Mouse (Mus musculus) lung, postnatal 36 days (tissue): ENCODE results near the gene Serpina1b.
"Not testable (repeated sequence)": the region's sequence is repeated elsewhere in the genome, so short reads cannot be mapped to it uniquely, and the experiment has no call there.

ENCODE experiments used
- DNase-seq: peaks from one replicate; pipeline ENCODE4 v3.0.0; 2022; ENCODE audit warnings: mixed read lengths

Gene Serpina1b

GRCm38 (mm10) chr12:103830273-103830672 is at the start of gene Serpina1b:
TSS of gene Serpina1b (minus strand) at chr12:103830373.
- DNase-seq = not testable (repeated sequence)

- DNase-seq = not testable (repeated sequence)
Measured at GRCm38 (mm10) chr12:103866873-103867272, 36.7 kb upstream of the Serpina1b start.

DNA sequence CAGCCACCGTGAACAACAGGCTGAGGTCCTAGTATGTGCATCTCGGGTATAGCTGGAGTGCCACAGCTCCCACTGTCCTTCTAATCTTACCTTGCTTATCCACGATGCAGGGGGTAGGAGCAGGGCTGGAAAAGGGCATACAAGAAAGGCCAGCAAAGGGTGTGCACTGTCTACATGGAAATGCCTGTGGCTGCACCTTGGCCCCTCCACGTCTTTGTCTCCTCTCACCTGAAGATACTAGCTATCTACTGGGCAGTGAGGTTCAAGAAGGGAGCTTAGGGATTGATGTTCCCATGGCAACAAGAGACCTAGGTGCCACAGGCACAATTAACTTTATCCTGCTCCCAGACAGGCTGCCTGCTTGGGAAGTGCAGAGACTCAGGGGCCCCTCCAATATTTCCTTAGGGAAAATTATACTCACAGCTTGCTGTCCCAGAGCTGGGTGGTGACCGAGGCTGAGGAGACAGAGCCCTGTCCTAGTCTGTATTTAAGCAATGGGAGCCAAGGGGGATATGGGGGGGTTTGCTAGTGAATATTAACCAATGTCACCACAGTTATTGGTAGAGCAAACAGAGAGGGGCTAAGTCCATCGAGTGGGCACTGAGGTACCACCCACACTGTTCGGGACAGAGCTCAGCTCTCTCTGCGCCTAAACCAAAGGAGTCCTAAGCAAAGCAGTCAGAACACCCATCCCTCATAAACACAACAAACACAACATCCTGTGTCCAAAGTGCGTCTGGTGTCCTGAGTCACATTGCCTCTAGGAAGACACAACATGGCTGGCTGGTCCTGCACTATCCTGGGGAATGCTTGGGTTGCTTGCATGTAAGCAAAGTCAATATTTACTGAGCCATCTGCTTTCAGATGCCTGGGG is 33.2 kb upstream of the Serpina1b start, which contains the start of gene Serpina1a:
TSS of gene Serpina1a (minus strand) at position 462 of the 874 bp plus-strand sequence.
- not testable (repeated sequence) for DNase-seq

DNA sequence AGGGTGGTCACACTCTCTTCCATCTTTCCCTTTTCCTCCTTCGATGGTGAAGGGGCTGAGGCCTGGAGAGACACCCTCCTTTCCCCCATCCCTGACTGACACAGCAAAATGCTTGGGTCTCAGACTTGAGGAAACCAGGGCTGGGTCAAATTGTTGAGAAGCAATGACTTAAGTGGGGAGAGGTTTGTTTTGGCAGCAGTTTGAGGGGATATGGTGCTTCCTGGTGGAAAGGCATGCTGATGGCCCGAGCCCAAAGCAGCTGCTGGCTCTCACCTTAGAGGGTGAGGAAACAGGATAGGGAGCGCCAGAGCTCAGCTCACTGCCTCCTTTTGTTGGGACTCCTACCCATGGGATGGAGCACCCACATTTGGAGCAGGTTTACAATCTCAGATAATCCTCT is 30.8 kb upstream of the Serpina1b start:
- no peak for DNase-seq

- DNase-seq = not testable (repeated sequence)
Measured at GRCm38 (mm10) chr12:103860571-103860970, 30.4 kb upstream of the Serpina1b start.

DNA sequence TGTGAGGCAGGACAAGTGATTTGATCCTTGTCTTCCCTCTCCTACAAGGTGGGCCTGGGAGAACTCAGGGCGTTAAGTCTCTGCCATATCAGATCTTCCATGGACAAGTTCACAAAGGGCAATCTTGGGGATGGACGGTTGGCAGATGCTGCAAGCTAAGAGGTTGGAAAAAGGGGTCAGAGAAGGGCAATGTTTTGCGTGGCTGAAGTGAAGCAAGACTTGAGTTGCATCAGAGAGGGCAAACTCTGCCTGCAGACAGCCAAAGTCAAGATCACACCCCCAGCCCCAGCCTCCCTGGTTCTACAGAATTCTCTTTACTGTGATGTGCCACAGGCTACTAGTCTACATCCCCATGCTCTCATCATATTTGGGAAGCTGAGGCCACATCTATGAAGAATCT is 29.4 kb upstream of the Serpina1b start:
- DNase-seq = not testable (repeated sequence)

DNA sequence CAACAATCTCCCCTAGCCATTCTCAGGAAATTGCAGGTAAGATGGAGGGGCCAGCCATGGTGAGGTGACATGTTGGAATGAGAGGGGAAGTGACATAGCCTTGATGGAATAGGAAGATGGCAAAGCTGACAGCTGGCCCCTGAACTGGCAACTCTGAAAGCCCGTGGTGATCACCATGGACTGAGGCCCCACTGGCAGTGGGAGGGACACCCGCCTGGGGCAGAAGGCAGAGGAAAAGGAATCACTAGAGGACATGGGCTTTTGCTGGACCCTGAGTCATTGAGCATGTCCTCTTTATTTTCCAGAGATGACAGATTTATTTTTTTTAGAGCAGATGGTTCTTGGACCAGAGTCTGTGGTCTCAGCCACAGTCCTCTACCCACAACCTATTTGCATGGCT is 22.9 kb upstream of the Serpina1b start:
- not testable (repeated sequence) for DNase-seq

GRCm38 (mm10) chr12:103827661-103828372 is 2.4 kb downstream of the Serpina1b start:
- DNase-seq = not testable (repeated sequence)

- peak; percentile 34 for DNase-seq
Measured at GRCm38 (mm10) chr12:103823826-103824225, 6.3 kb downstream of the Serpina1b start.

- DNase-seq = not testable (repeated sequence)
Measured at GRCm38 (mm10) chr12:103773246-103773851, 56.8 kb downstream of the Serpina1b start, which contains the start of gene Serpina1d. TSS of gene Serpina1d (minus strand) at chr12:103773592.

GRCm38 (mm10) chr12:103770597-103770996 is 59.6 kb downstream of the Serpina1b start:
- DNase-seq = peak; percentile 12

DNA sequence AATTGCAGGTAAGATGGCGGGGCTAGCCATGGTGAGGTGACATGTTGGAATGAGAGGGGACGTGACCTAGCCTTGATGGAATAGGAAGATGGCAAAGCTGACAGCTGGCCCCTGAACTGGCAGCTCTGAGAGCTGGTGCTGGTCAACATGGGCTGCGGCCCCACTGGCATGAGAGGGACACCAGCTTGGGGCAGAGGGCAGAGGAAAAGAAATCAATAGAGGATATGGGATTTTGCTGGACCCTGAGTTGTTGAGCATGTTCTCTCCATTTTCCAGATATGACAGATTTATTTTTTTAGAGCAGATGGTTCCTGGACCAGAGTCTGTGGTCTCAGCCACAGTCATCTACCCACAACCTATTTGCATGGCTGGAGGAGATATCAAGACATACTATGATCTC is 67.1 kb downstream of the Serpina1b start:
- not testable (repeated sequence) for DNase-seq

- not testable (repeated sequence) for DNase-seq
Measured at GRCm38 (mm10) chr12:103760316-103760715, 69.9 kb downstream of the Serpina1b start.

DNA sequence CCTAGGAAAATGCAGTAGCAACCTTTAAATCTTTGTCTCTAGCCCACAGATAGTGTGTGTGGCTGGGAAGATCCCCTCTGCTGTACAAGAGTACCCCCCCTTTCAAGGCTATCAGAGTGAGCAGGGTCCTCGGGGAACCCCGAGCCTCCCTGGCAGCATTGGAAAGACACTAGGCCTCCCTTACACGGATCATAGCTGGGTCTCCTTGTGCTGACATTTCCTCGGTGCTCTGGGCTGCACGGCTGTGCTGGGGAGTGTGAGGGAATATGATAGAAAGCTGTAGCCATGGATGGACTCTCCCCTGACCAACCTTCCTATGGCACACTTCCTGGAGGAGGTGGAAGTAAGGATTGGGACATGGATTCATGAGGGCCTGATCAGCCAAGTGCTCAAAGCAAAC is 84.2 kb downstream of the Serpina1b start:
- not testable (repeated sequence) for DNase-seq

- DNase-seq = not testable (repeated sequence)
Measured at GRCm38 (mm10) chr12:103737791-103738580, 92.2 kb downstream of the Serpina1b start.

DNA sequence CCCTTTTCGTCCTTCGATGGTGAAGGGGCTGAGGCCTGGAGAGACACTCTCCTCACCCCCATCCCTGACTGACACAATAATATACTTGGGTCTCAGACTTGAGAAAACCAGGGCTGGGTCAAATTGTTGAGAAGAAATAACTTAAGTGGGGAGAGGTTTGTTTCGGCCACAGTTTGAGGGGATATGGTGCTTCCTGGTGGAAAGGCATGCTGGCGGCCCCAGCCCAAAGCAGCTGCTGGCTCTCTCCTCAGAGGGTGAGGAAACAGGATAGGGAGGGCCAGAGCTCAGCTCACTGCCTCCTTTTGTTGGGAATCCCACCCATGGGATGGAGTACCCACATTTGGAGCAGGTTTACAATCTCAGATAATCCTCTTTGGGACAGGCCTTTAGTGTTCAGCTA is 94.6 kb downstream of the Serpina1b start:
- peak; percentile 4 for DNase-seq

- peak; percentile 21 for DNase-seq
Measured at GRCm38 (mm10) chr12:103735101-103735500, 95.1 kb downstream of the Serpina1b start.

- peak; percentile 25 for DNase-seq
Measured at GRCm38 (mm10) chr12:103711537-103711936, 118.6 kb downstream of the Serpina1b start.

DNA sequence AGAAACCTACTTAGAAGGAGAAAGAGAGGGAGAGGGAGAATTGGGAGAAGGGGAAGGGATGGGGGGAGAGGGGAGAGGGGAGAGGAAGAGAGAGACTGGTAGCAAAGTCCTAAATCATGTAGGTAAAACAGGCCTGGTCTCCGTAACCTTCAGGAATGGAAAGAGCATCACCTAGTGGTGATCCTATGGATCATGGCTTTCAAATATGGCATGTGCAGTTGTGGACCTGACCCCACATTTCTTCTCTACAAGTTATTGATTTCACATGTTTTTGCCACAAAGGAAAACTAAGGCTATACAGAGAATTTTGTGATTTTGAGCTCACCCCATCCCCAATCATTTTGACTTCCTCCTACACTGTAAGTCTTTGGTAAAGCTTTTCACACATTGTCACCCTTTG is 119.8 kb downstream of the Serpina1b start:
- peak; percentile 6 for DNase-seq

GRCm38 (mm10) chr12:103706113-103706512 is 124.1 kb downstream of the Serpina1b start:
- DNase-seq = no peak

DNA sequence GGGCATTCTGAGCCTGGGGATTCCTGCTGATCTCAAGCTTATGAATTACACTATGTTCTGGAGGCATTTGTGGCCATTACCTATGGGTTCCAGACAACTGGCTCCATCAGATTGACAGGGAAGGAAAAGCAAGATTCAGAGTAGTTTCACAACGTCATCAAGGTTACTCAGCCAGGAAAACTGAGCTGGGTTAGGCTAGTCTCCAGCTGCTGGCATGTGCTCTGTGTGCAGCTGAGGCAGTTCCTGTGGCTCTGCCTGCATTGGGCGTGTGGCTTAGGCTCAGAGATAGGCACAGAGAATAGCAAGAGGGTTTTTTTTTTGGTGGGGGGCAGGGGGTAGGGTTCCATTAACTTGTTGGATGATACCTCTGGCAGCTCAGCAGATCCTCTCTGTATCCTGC is 124.6 kb downstream of the Serpina1b start:
- no peak for DNase-seq

DNA sequence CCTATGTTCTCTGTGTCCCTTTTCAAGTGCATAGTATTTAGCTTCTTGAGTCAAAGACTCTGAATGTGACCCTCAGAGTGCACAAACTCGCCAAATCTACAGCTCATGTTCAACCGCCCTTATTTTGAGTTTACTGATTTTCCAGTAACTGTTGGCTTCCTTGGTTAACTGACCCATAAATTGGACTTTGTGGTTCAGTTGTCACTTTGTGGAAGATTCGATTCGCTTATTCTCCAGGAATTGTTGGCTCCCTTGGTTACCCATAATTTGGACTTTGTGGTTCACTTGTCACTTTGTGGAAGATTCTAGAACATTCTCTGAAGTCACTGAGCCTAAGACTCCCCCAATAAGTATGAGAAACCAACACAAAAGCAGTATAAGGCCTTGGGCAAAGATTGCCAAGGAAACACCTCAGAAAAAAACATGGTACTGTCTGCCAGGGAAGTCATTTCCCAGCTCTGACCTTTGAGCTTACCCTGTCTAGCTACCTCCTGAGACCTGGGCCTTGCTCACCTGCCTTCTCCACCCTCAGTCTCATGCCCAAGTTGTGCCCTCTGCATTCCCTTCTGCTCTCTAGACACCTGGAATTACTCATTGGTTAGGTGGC is 129.9 kb downstream of the Serpina1b start:
- DNase-seq = no peak
